Mouse (Mus musculus) small intestine, adult 2 months (tissue): ENCODE measurements around the gene Chic2. TPM values are rescaled to one million over a fixed set of nuclear protein-coding genes. Genes with fewer than 3 reads are reported as not detected.
A peak's percentile ranks its signal among the peaks of the same experiment; 100 is the strongest.

Source experiments
- H3K27ac ChIP-seq: fragments of 200-500 bp; 2 replicates; pipeline ENCODE4 v1.5.1; 2012; ENCODE audit warnings: low read depth, low read length, control low read depth, inconsistent platforms; ENCODE audit not compliant: insufficient read depth
- H3K27me3 ChIP-seq: fragments of 200-500 bp; 2 replicates; pipeline ENCODE4 v1.6.1; 2012; ENCODE audit warnings: mild to moderate bottlenecking, moderate library complexity, low read length, inconsistent platforms; ENCODE audit not compliant: control insufficient read depth, insufficient read depth
- H3K36me3 ChIP-seq: fragments of 200-500 bp; 2 replicates; pipeline ENCODE4 v1.6.1; 2012; ENCODE audit warnings: mild to moderate bottlenecking, low read length, control low read depth, inconsistent platforms; ENCODE audit not compliant: control insufficient read depth, insufficient read depth
- H3K4me1 ChIP-seq: fragments of 200-500 bp; 2 replicates; pipeline ENCODE4 v1.6.1; 2012; ENCODE audit warnings: low read length, inconsistent platforms, mixed read lengths; ENCODE audit not compliant: control insufficient read depth, insufficient read depth, insufficient read length
- H3K4me3 ChIP-seq: fragments of 200-500 bp; 2 replicates; pipeline ENCODE4 v1.5.1; 2012; ENCODE audit warnings: low read depth, mild to moderate bottlenecking, control low read depth, inconsistent platforms, low read length, moderate library complexity
- CTCF ChIP-seq: fragments of 200-500 bp; IDR thresholded peaks from 2 replicates; pipeline ENCODE4 v1.5.1; 2012; ENCODE audit warnings: low read depth, mild to moderate bottlenecking, control low read depth, inconsistent platforms, low read length, moderate library complexity, mixed read lengths; ENCODE audit not compliant: insufficient replicate concordance, insufficient read length; ENCODE audit errors: extremely low read depth
- POLR2A ChIP-seq: fragments of 200-500 bp; IDR thresholded peaks from 2 replicates; pipeline ENCODE4 v1.6.1; 2012; ENCODE audit warnings: low read depth, mild to moderate bottlenecking, control low read depth, inconsistent platforms, low read length, moderate library complexity
- WGBS: fragments of 180-500 bp; shearing (Covaris S2); methylation state at CpG from one replicate; pipeline ENCODE4 v1.1.7; 2018; 5-methylcytosine and 5-hydroxymethylcytosine counted together
- polyA plus RNA-seq: library from polyadenylated mRNA; depleted of rRNA; stranded (reverse); fragments of >200 nt; gene quantifications from 2 replicates; pipeline ENCODE4 v1.2.3, GENCODE M21; 2012

Chic2 gene
- polyA plus RNA-seq, 1 experiment: 1.8 TPM

GRCm38 (mm10) chr5:74960840-74961543 is 83.6 kb downstream of the Chic2 start:
- Histone ChIP-seq H3K4me1 (peaks cover 10% of the 10 kb centered on the region; the same call in 1 of the 2 replicates), H3K36me3 (no peaks in the 10 kb centered on the region), H3K27me3 (no peaks in the 10 kb centered on the region), H3K27ac (peak overlapping the region; percentile 44; the same call in 1 of the 2 replicates), H3K4me3 (no peak overlapping the region)
- WGBS: 31% methylated on average over 14 of the region's 14 CpGs
- TF ChIP-seq CTCF: peak; percentile 52; the same call in 1 of the 2 replicates
- no peak for TF ChIP-seq POLR2A

GRCm38 (mm10) chr5:74960306-74960705 is 84.3 kb downstream of the Chic2 start:
- Histone ChIP-seq H3K27ac (peak overlapping the region; percentile 44; the same call in 1 of the 2 replicates), H3K36me3 (no peaks in the 10 kb centered on the region), H3K4me3 (peak overlapping the region; percentile 10; the same call in 1 of the 2 replicates), H3K27me3 (no peaks in the 10 kb centered on the region), H3K4me1 (peaks cover 10% of the 10 kb centered on the region; the same call in 1 of the 2 replicates)
- TF ChIP-seq CTCF: no peak
- TF ChIP-seq POLR2A: no peak
- 28% methylated on average over 9 of the region's 9 CpGs for WGBS

- H3K36me3 ChIP-seq: no peaks in the 10 kb centered on the region
- H3K4me1 ChIP-seq: peaks cover 10% of the 10 kb centered on the region; the same call in 1 of the 2 replicates
- TF ChIP-seq CTCF: no peak
- no peak for TF ChIP-seq POLR2A
- WGBS: 27% methylated on average over 10 of the region's 10 CpGs
- H3K4me3 ChIP-seq: no peak overlapping the region
- peak overlapping the region; percentile 56 for H3K27ac ChIP-seq
- H3K27me3 ChIP-seq: no peaks in the 10 kb centered on the region
Measured at GRCm38 (mm10) chr5:74957293-74958076, 87.1 kb downstream of the Chic2 start.

GRCm38 (mm10) chr5:74956335-74956734 is 88.2 kb downstream of the Chic2 start:
- Histone ChIP-seq H3K4me3 (no peak overlapping the region), H3K27me3 (no peaks in the 10 kb centered on the region), H3K4me1 (peaks cover 10% of the 10 kb centered on the region; the same call in 1 of the 2 replicates), H3K36me3 (no peaks in the 10 kb centered on the region), H3K27ac (no peak overlapping the region)
- 36% methylated on average over 9 of the region's 9 CpGs for WGBS
- TF ChIP-seq CTCF: no peak
- no peak for TF ChIP-seq POLR2A

- Histone ChIP-seq H3K27me3 (no peaks in the 10 kb centered on the region), H3K4me1 (peaks cover 5% of the 10 kb centered on the region; the same call in 1 of the 2 replicates), H3K4me3 (no peak overlapping the region), H3K27ac (no peak overlapping the region), H3K36me3 (no peaks in the 10 kb centered on the region)
- TF ChIP-seq CTCF (no peak), POLR2A (no peak)
- WGBS: 97% methylated on average over 1 of the region's 1 CpGs
Measured at GRCm38 (mm10) chr5:74955565-74955964, 89.0 kb downstream of the Chic2 start.

- no peaks in the 10 kb centered on the region for H3K27me3 ChIP-seq
- H3K27ac ChIP-seq: no peak overlapping the region
- WGBS: 40% methylated on average over 2 of the region's 2 CpGs
- TF ChIP-seq CTCF (no peak), POLR2A (no peak)
- peaks cover 8% of the 10 kb centered on the region; the same call in 1 of the 2 replicates for H3K4me1 ChIP-seq
- no peak overlapping the region for H3K4me3 ChIP-seq
- no peaks in the 10 kb centered on the region for H3K36me3 ChIP-seq
Measured at GRCm38 (mm10) chr5:74952938-74953337, 91.6 kb downstream of the Chic2 start.

GRCm38 (mm10) chr5:74951375-74951774 is 93.2 kb downstream of the Chic2 start:
- WGBS: 61% methylated on average over 5 of the region's 5 CpGs
- Histone ChIP-seq H3K36me3 (no peaks in the 10 kb centered on the region), H3K4me1 (peaks cover 5% of the 10 kb centered on the region; the same call in 1 of the 2 replicates), H3K27ac (no peak overlapping the region), H3K4me3 (no peak overlapping the region), H3K27me3 (no peaks in the 10 kb centered on the region)
- no peak for TF ChIP-seq POLR2A
- TF ChIP-seq CTCF: no peak
